Mouse (Mus musculus) testis, adult 2 months (tissue): Measurements from ENCODE around the gene Lrp5.

Experiments
- CTCF ChIP-seq: fragments of 200-500 bp; IDR thresholded peaks from 2 replicates; pipeline ENCODE4 v1.5.1; 2012; ENCODE audit warnings: low read depth, mild to moderate bottlenecking, inconsistent platforms, low read length, moderate library complexity; ENCODE audit not compliant: control insufficient read depth, insufficient read depth, insufficient replicate concordance
- POLR2A ChIP-seq: fragments of 200-500 bp; IDR thresholded peaks from 2 replicates; pipeline ENCODE4 v1.6.1; 2012; ENCODE audit warnings: low read depth, mild to moderate bottlenecking, inconsistent platforms, low read length, moderate library complexity; ENCODE audit not compliant: control insufficient read depth

GRCm38 (mm10) chr19:3647999-3648398 is 38.4 kb downstream of the Lrp5 start:
- TF ChIP-seq POLR2A (no peak), CTCF (no peak)
